Mouse (Mus musculus) erythroblast, embryonic 14.5 days (primary cell): ENCODE data around the gene Cd72.

ENCODE experiments used
- GATA1 ChIP-seq: IDR thresholded peaks from 2 replicates; pipeline ENCODE4 v1.6.1; 2012; ENCODE audit warnings: low read length, inconsistent platforms, mixed read lengths
- TAL1 ChIP-seq: IDR thresholded peaks from 3 replicates; pipeline ENCODE4 v1.6.1; 2012; ENCODE audit warnings: low read length, inconsistent platforms, mixed read lengths

DNA sequence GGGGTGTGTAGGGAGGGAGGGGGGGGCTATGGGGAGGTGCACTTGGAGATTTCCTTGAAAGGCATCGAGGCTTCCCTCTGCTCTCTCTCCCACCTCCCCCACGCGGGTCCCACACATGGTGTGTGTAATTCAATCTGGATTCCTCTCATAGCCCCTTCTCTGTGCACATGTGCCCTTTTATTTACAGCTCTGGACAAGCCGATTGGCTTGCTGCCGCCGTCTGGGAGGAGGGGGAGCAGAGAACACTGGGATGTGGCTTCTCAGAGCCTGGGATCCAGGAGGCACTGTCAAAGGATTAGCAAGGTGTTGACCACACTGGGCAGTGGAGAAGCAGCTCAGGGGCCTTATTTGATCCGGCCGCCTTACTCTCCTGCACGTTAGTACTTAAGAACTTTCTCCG lies 53.5 kb downstream of the Cd72 start:
- TF ChIP-seq TAL1 = no peak
- TF ChIP-seq GATA1 = no peak
